Mouse (Mus musculus) kidney, embryonic 16.5 days (tissue): ENCODE measurements around the gene Lingo2. TPM values are rescaled to one million over a fixed set of nuclear protein-coding genes. Genes with fewer than 3 reads are reported as not detected.
A peak's percentile ranks its signal among the peaks of the same experiment; 100 is the strongest.
"Not testable (repeated sequence)": the region's sequence is repeated elsewhere in the genome, so short reads cannot be mapped to it uniquely, and the experiment has no call there.

Experiments used
- ATAC-seq: fragments of 200-750 bp; cut with Nextera tagmentation; 2 replicates; pipeline ENCODE4 v1.8.0; 2017; ENCODE audit warnings: moderate TSS enrichment; ENCODE audit not compliant: low FRiP score, low TSS enrichment
- H3K27ac ChIP-seq: fragments of 300-500 bp; sonication (generic); 2 replicates; pipeline ENCODE4 v1.5.1; 2014; ENCODE audit warnings: low read length
- H3K27me3 ChIP-seq: fragments of 300-500 bp; sonication (generic); 2 replicates; pipeline ENCODE4 v1.6.1; 2014; ENCODE audit warnings: low read length, control low read depth, mixed read lengths; ENCODE audit not compliant: insufficient read depth
- H3K36me3 ChIP-seq: fragments of 300-500 bp; sonication (generic); 2 replicates; pipeline ENCODE4 v1.6.1; 2014; ENCODE audit warnings: low read length, control low read depth, mixed read lengths; ENCODE audit not compliant: insufficient read depth
- H3K4me1 ChIP-seq: fragments of 300-500 bp; sonication (generic); 2 replicates; pipeline ENCODE4 v1.6.1; 2014; ENCODE audit warnings: low read length, control low read depth, mixed read lengths; ENCODE audit not compliant: insufficient read depth
- H3K4me2 ChIP-seq: fragments of 300-500 bp; sonication (generic); replicated peaks from 2 replicates; pipeline ENCODE4 v1.6.1; 2014; ENCODE audit warnings: low read depth, low read length
- H3K4me3 ChIP-seq: fragments of 300-500 bp; sonication (generic); 2 replicates; pipeline ENCODE4 v1.5.1; 2014; ENCODE audit warnings: mild to moderate bottlenecking, low read length
- H3K9ac ChIP-seq: fragments of 300-500 bp; sonication (generic); replicated peaks from 2 replicates; pipeline ENCODE4 v1.6.1; 2014; ENCODE audit warnings: low read length
- H3K9me3 ChIP-seq: fragments of 300-500 bp; sonication (generic); 2 replicates; pipeline ENCODE4 v1.6.1; 2016; ENCODE audit warnings: low read length, control low read depth
- WGBS: fragments of 180-500 bp; shearing (Covaris S2); extraction: QIAGEN DNeasy Blood & Tissue Kit; methylation state at CpG from one replicate; pipeline ENCODE4 v1.1.7; 2014; 5-methylcytosine and 5-hydroxymethylcytosine counted together
- polyA plus RNA-seq: library from polyadenylated mRNA; unstranded; fragments of >200 nt; fragmentation: Nextera tagmentation; extraction: Ambion mirVana; gene quantifications from 2 replicates; pipeline ENCODE4 v1.2.1, GENCODE M21; 2015

The Lingo2 gene
- polyA plus RNA-seq, 1 experiment from 2014 or later, result 0.22 TPM

GRCm38 (mm10) chr4:36186231-36186922 is 765.2 kb downstream of the Lingo2 start:
- ATAC-seq, result no peak
- Histone ChIP-seq H3K4me1 (no peaks in the 10 kb centered on the region), H3K4me3 (no peak overlapping the region), H3K4me2 (no peak overlapping the region), H3K9ac (no peak overlapping the region), H3K36me3 (no peaks in the 10 kb centered on the region), H3K27ac (no peak overlapping the region), H3K9me3 (no peaks in the 10 kb centered on the region), H3K27me3 (no peaks in the 10 kb centered on the region)
- 43% methylated on average over 7 of the region's 7 CpGs for WGBS

- no peak for ATAC-seq
- Histone ChIP-seq H3K27me3 (no peaks in the 10 kb centered on the region), H3K36me3 (no peaks in the 10 kb centered on the region), H3K4me2 (no peak overlapping the region), H3K9me3 (no peaks in the 10 kb centered on the region), H3K9ac (no peak overlapping the region), H3K27ac (no peak overlapping the region), H3K4me3 (no peak overlapping the region), H3K4me1 (no peaks in the 10 kb centered on the region)
- WGBS, result 42% methylated on average over 4 of the region's 4 CpGs
Observed at GRCm38 (mm10) chr4:36183643-36184042, 767.9 kb downstream of the Lingo2 start.

- no peak for ATAC-seq
- no peak overlapping the region for H3K9ac ChIP-seq
- no peaks in the 10 kb centered on the region for H3K36me3 ChIP-seq
- H3K27me3 ChIP-seq, result no peaks in the 10 kb centered on the region
- no peaks in the 10 kb centered on the region for H3K9me3 ChIP-seq
- H3K4me3 ChIP-seq, result no peak overlapping the region
- H3K4me2 ChIP-seq, result no peak overlapping the region
- WGBS, result 44% methylated on average over 1 of the region's 1 CpGs
- H3K4me1 ChIP-seq, result no peaks in the 10 kb centered on the region
- no peak overlapping the region for H3K27ac ChIP-seq
Observed at GRCm38 (mm10) chr4:36170099-36170498, 781.4 kb downstream of the Lingo2 start.

- no peak overlapping the region for H3K9ac ChIP-seq
- no peaks in the 10 kb centered on the region for H3K27me3 ChIP-seq
- no peaks in the 10 kb centered on the region for H3K36me3 ChIP-seq
- no peaks in the 10 kb centered on the region for H3K4me1 ChIP-seq
- no peak overlapping the region for H3K4me3 ChIP-seq
- no peak for ATAC-seq
- no peak overlapping the region for H3K27ac ChIP-seq
- no peaks in the 10 kb centered on the region for H3K9me3 ChIP-seq
- H3K4me2 ChIP-seq, result no peak overlapping the region
Observed at GRCm38 (mm10) chr4:36131341-36131740, 820.2 kb downstream of the Lingo2 start.

GRCm38 (mm10) chr4:36095482-36095881 is 856.1 kb downstream of the Lingo2 start:
- Histone ChIP-seq H3K9me3 (no peaks in the 10 kb centered on the region), H3K27ac (no peak overlapping the region), H3K36me3 (no peaks in the 10 kb centered on the region), H3K4me2 (no peak overlapping the region), H3K9ac (no peak overlapping the region), H3K4me1 (no peaks in the 10 kb centered on the region), H3K27me3 (no peaks in the 10 kb centered on the region), H3K4me3 (no peak overlapping the region)
- ATAC-seq, result no peak
- WGBS, result 70% methylated on average over 4 of the region's 4 CpGs

- H3K4me3 ChIP-seq, result no peak overlapping the region
- H3K4me1 ChIP-seq, result no peaks in the 10 kb centered on the region
- H3K36me3 ChIP-seq, result no peaks in the 10 kb centered on the region
- H3K27ac ChIP-seq, result no peak overlapping the region
- H3K9me3 ChIP-seq, result no peaks in the 10 kb centered on the region
- no peak overlapping the region for H3K9ac ChIP-seq
- WGBS, result 86% methylated on average over 3 of the region's 3 CpGs
- no peak overlapping the region for H3K4me2 ChIP-seq
- ATAC-seq, result no peak
- H3K27me3 ChIP-seq, result no peaks in the 10 kb centered on the region
Observed at GRCm38 (mm10) chr4:36081095-36081852, 870.3 kb downstream of the Lingo2 start.

- H3K4me2 ChIP-seq, result no peak overlapping the region
- no peaks in the 10 kb centered on the region for H3K36me3 ChIP-seq
- no peak for ATAC-seq
- H3K9me3 ChIP-seq, result no peaks in the 10 kb centered on the region
- H3K4me1 ChIP-seq, result no peaks in the 10 kb centered on the region
- WGBS, result 86% methylated on average over 6 of the region's 6 CpGs
- no peak overlapping the region for H3K9ac ChIP-seq
- H3K4me3 ChIP-seq, result no peak overlapping the region
- H3K27me3 ChIP-seq, result no peaks in the 10 kb centered on the region
- no peak overlapping the region for H3K27ac ChIP-seq
Observed at GRCm38 (mm10) chr4:36078910-36079525, 872.5 kb downstream of the Lingo2 start.

GRCm38 (mm10) chr4:36064701-36065100 is 886.8 kb downstream of the Lingo2 start:
- not testable (repeated sequence) for H3K27ac ChIP-seq, H3K9ac ChIP-seq, H3K36me3 ChIP-seq, H3K4me2 ChIP-seq, H3K4me1 ChIP-seq, H3K27me3 ChIP-seq, H3K4me3 ChIP-seq, H3K9me3 ChIP-seq
- ATAC-seq, result peak; percentile 88; the same call in 1 of the 2 replicates
- 50% methylated on average over 1 of the region's 1 CpGs for WGBS

GRCm38 (mm10) chr4:36052791-36053376 is 898.7 kb downstream of the Lingo2 start:
- Histone ChIP-seq H3K4me2 (no peak overlapping the region), H3K27me3 (no peaks in the 10 kb centered on the region), H3K36me3 (no peaks in the 10 kb centered on the region), H3K4me1 (no peaks in the 10 kb centered on the region), H3K4me3 (no peak overlapping the region), H3K9ac (no peak overlapping the region), H3K9me3 (no peaks in the 10 kb centered on the region), H3K27ac (no peak overlapping the region)
- WGBS, result 44% methylated on average over 6 of the region's 6 CpGs
- no peak for ATAC-seq
